Mouse (Mus musculus) mouse embryonic stem cell (cell line): ENCODE data around the gene Med16.

Source experiments
- in situ Hi-C, 2 experiments: fragments of 300-500 bp; cut with MboI; formaldehyde crosslinking; loops; 1 replicate in 1 of 2; 3 replicates in 1 of 2; pipeline ENCODE4 v1.14.3; 2019 to 2020; ENCODE audit warnings: low sequenced_read_pairs in 2 of 2, low pct_unique_long_range_greater_than_20kb in 1 of 2, mixed read lengths in 1 of 2; ENCODE audit not compliant: unreplicated experiment in 1 of 2

Gene Med16

DNA sequence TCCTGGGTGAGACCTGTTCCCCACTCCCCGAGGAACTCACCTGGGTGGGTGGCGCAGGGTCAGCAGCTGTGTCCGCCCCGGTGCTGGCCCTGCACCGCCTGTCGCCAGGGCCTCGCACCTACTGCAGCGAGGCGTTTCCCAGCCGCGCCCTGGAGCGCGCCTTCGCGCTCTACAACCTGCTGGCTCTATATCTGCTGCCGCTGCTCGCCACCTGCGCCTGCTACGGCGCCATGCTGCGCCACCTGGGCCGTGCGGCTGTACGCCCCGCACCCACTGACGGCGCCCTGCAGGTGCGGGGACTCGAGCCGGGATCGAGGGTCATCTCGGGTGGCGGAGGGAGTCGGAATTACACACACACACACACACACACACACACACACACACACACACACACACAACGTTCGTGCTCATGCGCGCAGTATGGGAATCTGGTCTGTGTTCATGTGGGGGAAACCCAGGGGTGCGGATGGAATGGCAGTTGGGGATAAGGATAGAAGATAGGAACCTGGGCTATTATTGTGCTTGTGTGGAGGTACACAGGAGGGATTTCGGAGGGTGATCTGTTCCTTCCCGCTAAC lies 12.3 kb upstream of the Med16 start, which contains the start of gene R3hdm4:
Gene R3hdm4, minus strand, starts transcription at position 251 of the 578 bp plus-strand sequence.
- in situ Hi-C loops = loop anchor here (10.0 kb wide), 1 partner anchor 86 kb away; no protein-coding TSS in a partner anchor

DNA sequence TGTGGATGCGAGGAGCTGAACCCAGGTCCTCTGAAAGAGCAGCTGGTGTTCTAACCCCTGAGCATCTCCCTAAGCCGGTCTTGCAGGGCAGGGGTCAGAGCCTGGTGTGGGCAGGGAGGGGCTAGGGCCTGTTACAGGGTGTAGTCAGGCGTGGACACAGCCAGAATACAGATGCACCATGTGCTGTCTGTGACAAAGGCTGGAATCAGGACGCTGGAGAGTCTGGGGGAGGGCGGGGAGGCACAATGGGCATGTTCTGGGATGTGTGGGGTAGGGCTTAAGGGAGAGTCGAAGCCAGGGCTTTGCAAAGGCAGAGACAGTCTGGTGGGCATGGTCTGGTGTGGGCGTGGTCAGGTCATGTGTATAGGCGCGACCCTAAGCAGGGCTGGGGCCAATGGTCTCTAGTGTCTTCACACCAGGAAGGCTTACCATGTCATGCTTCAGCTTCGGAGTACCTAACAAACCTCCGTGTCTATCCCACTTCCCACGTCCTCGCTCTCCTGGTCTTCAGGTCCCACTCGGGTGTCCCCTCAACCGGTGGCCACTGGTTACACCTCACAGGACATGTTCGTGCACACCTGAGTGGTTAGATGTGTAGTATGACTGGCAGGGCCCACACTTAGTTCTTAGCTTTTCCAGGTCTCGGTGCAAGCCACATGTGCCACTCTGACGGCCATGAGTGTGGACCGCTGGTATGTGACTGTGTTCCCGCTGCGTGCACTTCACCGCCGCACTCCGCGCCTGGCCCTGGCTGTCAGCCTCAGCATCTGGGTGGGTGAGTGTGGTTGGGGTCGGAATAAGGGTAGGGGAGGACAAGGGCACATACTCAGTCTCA lies 11.6 kb upstream of the Med16 start:
- in situ Hi-C loops = loop anchor here (10.0 kb wide), 1 partner anchor 85 kb away; no protein-coding TSS in a partner anchor

DNA sequence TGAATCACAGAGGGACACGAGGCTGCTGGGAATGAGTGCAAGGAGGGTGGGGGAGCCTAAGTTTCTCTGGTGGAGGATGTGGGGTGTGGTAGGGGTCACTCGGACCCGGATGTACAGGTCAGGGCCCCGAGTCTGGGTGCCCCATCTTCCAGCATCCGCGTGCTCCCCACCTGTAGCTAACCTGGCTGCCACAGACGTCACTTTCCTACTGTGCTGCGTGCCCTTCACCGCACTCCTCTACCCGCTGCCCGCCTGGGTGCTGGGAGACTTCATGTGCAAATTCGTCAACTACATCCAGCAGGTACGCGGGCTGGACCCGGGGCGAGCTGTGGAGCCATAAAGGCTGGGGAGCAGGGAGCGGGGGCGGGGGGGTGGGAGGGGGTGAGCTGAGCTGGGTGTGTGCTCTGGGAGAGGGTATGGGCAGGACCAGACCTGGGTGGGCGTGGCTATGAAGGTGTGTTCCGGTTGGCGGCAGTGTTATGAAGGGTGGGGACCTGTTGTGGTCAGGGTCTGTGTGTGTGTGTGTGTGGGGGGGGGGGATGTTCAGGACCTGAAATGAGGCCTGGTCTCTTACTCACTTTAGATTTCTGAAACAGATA lies 10.6 kb upstream of the Med16 start:
- in situ Hi-C loops = no loop called here

DNA sequence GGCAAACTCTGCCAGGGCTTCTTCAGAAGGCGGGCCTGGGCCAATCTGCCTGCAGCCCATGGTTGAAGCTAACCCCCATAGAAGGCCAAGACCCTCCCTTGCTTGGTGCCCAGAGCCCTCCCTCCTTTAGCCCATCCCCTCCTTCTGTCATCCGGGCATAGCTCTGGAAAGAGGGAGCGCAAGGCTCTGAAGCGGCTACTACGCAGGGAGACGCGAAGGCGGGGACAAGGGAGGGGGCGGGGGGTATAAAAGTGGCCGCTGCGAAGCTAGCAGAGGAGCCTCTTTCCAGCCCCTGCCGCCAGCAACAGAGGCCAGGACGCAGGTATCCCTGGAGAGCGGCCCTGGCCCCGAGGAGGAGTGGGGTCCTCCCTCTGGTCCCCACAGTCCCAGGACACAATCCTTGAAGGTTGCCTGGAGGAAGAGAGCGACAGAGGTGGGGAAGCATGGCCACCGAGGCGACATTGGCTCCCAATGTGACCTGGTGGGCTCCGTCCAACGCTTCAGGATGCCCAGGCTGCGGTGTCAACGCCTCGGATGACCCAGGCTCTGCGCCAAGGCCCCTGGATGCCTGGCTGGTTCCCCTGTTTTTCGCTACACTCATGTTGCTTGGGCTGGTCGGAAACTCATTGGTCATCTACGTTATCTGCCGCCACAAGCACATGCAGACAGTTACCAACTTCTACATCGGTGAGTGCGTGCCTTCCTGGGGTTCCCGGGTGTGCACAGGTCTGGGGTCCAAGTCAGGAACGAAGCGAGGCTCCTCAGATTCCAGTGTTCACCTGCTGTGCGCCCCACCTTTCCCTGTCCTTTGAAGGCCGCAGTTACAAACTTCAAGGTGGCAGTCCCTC lies 9.7 kb upstream of the Med16 start:
- in situ Hi-C loops = no loop called here

DNA sequence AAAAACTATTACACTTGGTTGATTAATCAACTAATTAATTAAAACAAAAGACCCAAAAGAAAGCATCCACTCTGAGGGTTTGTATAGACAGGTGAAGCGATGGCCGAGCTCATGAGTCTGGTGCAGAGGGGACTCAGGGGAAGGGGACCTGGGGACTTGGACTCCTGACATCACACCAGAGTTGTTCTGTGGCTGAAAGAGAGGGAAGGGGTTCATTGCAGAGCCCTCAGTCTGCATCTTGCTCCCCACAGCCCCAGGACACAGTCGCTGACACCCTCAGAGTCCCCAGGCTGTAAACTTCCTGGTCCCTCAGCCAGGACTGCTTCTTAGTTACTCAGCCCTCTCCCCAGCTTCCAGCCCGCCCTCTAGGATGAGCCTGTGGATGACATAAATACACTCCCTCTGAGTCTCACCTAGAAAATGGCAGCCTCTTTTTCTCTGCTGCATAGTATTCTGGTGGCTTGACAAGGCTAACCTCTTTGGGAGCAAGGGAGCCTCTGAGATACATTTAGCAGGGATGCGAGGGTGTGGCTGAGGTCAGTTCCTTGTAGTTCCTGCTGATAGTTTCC lies 8.9 kb upstream of the Med16 start:
- in situ Hi-C loops = no loop called here

DNA sequence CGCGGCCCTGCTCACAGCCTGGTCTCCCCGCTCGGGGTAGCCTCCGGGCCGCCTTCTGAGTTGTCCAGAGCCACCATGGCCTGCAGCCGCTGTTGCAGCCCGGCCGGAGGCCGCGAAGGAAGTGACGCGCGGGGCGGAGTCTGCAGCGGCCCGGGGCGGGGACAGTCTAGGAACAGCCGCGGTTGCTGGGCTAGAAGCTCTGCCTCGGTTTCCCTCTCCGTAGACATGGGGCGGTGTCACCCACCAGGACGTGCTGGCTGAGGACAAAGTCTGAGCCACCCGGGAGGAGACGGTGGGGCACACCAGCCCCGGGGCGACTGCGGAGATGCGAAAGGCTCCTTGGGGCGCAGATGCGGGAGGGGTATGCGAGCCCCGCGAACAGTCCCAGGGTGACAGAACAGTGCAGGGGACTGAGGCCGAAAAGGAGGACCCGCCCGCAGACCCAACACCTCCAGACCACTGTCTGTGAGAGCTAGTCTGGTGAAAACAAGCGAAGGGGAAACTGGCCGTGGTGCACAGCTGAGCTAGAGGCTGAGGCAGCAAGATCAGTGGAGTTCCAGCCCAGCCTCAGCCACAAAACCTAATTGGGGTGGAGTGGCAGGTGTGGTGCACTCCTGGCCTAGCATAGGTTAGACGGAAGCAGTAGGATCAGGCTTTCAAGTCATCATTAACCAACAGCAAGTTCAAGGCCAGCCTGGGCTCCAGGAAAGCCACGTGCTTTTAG lies 8.2 kb upstream of the Med16 start, which contains the start of gene Kiss1r:
Gene Kiss1r, plus strand, starts transcription at position 164 of the 724 bp plus-strand sequence.
- in situ Hi-C loops = no loop called here

DNA sequence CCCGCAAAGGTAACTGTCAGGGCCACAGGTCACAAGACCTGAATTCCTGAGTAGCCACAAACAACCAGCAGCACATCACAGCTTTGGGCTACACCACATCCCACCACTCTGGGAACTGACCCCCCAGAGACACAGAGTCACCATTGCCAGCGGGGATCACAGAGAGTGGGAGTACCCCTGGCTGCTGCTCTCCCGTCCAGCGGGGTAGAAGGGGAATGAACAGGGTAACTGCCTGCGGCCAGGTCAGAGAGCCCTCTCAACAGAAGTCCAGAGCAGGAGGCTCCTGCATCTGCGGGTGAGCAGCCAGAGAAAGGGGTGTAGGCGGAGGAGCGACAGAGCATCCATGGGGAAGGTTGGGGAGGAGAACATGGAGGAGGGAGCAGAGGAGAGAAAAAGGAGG lies 7.4 kb upstream of the Med16 start:
- in situ Hi-C loops = no loop called here

DNA sequence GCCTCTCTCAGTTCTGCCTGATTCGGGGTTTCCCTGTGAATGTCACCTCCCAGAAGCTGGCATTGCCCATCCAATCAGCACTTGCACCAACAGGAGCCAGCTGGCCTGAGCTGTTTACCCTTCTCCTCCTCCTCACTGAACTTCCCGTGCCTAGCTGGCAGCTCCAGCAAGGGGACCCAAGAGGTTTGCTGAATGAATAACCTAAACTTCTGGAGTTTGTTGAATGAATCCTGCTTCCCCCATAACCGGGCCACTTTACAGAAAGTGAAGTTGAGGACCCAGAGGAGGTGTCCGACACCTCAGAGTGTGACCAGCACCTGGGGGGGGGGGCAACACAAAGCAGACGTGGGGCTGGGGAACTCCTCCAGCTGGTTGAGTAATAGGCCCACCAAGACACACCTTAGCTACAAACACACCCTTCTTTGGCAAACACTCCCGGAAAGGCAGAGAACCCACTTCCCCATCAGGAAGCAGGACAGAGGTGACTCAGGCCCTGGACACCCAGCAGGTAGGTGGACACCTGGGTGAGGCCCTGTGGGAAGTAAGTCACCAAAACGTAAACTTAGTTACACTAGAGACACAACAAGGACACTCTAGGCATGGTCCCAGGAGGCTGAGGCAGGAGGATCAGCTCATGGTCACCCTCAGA lies 6.3 kb upstream of the Med16 start:
- in situ Hi-C loops = no loop called here

DNA sequence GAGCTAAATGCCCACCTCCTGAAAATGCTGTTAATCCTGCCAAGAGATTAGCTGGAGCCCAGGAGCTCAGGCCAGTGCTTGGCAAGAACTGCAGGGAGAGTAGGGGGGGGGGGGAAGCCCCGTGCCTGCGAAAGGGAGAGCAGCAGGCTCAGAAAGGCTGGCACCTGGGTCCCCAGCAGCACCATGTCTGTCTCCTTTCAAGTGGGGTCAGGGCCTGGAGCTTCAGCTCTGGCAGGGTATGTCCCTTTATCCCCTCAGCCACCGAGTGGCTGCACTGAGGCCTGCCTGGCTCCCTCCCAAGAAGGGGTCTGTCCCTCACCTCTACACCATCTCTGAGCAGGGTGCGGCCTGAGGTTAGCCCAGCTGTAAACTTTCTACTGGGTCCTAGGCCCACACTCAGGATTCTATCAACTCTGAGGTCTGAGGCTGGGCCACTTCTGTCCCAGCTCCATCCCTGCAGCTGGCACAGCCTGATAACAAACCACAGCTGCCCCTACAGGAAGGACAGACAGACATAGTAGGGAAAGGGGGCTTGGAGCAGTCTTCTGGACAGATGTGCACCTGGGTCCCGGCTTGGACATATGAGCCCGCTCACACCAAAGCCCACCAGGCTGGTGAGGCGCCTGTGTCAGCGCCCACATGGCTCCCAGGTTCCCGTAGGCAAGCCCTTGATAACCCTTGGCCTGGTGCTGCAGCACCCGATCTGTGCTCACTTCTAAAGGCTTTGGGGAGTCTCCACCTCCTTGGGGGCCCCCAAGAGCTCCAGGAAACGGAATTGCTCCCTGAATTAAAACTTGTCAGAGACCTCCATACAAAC lies 5.6 kb upstream of the Med16 start:
- in situ Hi-C loops = no loop called here

DNA sequence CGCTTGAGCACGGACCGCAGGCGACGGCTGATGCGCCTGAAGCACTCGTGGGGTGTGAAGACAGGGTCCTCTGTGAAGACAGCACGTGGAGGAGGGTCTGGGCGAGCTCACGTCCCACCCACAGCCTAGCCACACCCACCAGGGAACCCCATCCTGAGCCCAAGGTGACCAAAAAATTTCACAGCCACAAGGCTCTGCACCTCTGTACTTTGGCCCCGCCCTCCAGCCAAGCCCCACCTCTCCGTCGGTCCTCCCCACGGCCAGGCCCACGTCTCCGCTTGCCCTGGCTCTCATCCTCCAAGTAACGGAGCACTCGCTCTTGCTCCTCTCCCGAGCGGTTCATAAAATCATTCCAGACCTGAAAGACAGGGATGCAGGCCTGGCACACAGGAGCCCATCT lies 3.7 kb upstream of the Med16 start:
- in situ Hi-C loops = no loop called here

DNA sequence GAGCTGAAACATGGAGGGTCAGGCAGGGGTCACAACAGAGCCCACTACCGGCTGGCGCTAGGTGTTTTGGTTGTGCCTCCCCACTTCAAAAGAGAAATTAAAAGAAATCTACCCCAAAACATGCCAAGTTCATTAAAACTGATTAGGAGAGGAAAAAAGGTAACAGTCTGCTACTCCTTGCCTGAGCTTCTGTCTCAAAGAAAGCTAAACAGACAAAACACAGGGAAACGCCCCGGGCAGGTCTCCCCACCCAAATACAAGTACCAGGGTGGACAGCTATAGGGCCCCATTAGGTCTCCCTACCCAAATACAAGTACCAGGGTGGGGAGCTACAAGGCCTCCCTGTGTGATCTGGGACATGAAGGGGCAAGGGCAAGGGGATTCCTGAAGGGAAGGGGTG lies 1.8 kb upstream of the Med16 start, which contains the start of gene Gm26602:
Gene Gm26602, plus strand, starts transcription at position 301 of the 400 bp plus-strand sequence.
- in situ Hi-C loops = no loop called here

DNA sequence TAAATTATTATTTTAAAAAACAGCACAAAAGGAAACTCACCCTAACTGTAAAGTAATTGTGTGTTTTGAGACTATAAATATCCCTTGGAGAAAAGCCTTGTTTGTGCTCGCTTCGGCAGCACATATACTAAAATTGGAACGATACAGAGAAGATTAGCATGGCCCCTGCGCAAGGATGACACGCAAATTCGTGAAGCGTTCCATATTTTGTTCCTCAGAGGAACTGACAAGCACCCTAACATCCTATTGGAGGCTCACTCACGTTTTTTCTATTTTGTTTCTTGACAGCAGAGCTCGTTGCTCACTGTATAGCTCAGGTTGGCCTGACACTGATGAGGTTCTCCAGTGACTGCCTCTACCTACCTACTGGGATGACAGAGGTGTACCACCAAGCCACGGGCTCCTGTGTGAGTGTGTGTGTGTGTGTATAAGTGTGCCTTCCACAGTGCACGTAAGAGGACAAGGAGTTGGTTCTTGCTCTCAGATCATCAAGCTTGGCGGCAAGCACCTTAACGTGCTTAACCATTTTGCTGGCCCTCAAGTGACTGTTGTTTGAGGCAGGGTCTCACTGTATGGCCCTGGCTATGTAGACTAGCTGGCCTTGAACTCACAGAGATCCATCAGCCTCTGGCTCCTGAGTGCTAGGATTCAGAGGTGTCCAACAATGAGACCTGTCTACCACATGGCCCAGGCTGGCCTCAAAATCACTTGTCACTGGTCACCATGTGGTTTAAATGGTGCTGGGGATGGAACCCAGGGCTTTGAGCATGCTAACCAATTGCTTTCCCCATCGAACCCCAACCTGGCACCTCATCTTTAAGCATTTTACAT lies 584 bp upstream of the Med16 start:
- in situ Hi-C loops = no loop called here

DNA sequence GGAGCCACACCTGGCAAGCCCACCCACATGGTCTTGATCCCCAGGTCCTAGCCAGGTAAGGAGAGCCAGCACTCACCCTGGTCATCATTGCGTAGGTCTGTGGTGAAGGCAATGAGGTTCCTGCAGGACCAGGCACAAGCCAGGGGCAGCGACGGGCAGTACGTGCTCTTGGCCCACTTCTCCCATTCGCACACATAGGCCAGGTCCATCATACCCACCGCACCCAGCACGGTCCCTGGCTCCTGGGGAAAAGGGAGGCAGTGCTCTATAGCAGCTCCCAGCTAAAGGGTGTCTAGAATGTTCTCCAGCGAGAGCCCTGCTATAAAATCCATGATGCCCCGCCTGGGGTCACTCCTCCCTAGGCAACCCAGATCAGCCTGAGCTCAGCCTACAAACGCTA lies 1.3 kb downstream of the Med16 start:
- in situ Hi-C loops = no loop called here

DNA sequence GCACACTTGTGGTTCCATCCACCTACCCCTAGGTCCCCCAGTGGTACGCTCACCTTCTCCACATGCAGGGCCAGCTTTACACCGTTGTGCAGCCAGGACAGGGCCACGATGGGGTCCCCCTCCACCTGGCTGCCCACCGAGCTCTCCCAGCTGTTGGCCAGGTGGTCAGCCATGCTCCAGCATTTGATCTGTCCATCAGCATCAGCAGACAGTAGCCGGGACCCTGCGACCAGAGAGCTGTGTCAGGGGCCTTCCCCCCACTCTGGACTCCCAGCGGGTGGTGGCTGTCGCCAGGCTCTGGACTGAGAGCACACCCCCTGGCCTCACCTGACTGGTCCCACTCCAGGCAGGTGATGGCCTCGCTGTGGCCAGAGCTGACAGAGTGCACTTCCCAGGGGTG lies 2.0 kb downstream of the Med16 start:
- in situ Hi-C loops = no loop called here

DNA sequence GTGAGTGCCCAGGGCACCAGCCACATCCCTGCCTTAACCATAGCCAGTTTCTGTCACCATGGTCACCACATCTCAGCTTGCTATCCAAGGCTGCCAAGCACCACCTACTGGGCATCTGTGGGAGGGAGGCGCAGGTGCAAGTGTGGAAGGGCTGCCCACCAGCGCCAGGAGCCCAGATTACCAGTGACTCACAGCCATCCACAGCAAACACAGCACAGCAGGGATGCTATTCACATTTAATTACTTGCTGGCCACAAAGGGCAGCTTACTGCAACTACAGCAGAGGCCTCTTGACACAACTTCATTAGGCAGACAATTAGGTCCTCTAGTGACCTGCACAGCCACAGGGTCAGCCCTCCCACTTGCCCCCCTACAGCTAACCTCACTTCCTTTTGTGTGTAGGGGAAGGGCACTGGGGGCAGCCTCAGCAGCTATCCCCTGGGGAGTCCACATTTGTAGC lies 7.7 kb downstream of the Med16 start:
- in situ Hi-C loops = no loop called here
